Mouse (Mus musculus) E14TG2a.4 (cell line): ENCODE results near the gene Olfr1416.

Experiments
- H3K27me3 ChIP-seq: 2 replicates; pipeline ENCODE4 v1.6.1; 2014; ENCODE audit warnings: low read length, control low read depth; ENCODE audit not compliant: insufficient read depth
- H3K36me3 ChIP-seq: 2 replicates; pipeline ENCODE4 v1.6.1; 2014; ENCODE audit warnings: low read length, control low read depth; ENCODE audit not compliant: insufficient read depth
- H3K4me1 ChIP-seq: replicated peaks from 2 replicates; pipeline ENCODE4 v1.6.1; 2014; ENCODE audit warnings: low read depth, low read length, control low read depth
- H3K4me3 ChIP-seq: replicated peaks from 2 replicates; pipeline ENCODE4 v1.5.1; 2014; ENCODE audit warnings: mild to moderate bottlenecking, low read length
- H3K9me3 ChIP-seq: 2 replicates; pipeline ENCODE4 v1.6.1; 2014; ENCODE audit warnings: low read length, control low read depth
- CTCF ChIP-seq: conservative IDR thresholded peaks from 2 replicates; pipeline ENCODE4 v1.5.1; 2014; ENCODE audit warnings: low read length
- NANOG ChIP-seq: IDR thresholded peaks from 2 replicates; pipeline ENCODE4 v1.6.1; 2014; ENCODE audit warnings: borderline replicate concordance, low read length, mixed read lengths
- POU5F1 ChIP-seq: IDR thresholded peaks from 2 replicates; pipeline ENCODE4 v1.6.1; 2014; ENCODE audit warnings: low read length, borderline replicate concordance

Gene Olfr1416

GRCm38 (mm10) chr1:92473165-92474041, 11.5 kb downstream of the Olfr1416 start, which contains the start of gene Ndufa10:
TSS of gene Ndufa10 (minus strand) at chr1:92473860.
- Histone ChIP-seq H3K9me3 (no peaks in the 10 kb centered on the region), H3K36me3 (peaks cover 33% of the 10 kb centered on the region), H3K4me1 (peaks cover 19% of the 10 kb centered on the region), H3K27me3 (no peaks in the 10 kb centered on the region), H3K4me3 (peak within 1 kb of the TSS; percentile 99)
- TF ChIP-seq POU5F1 (no peak), NANOG (no peak), CTCF (no peak)

- no peak for TF ChIP-seq POU5F1
- no peak for TF ChIP-seq NANOG
- no peak for TF ChIP-seq CTCF
These were observed 16.0 kb downstream of the Olfr1416 start for GRCm38 (mm10) chr1:92468891-92469290.

GRCm38 (mm10) chr1:92458416-92458815, 26.5 kb downstream of the Olfr1416 start:
- TF ChIP-seq NANOG (no peak), CTCF (no peak), POU5F1 (no peak)
- Histone ChIP-seq H3K27me3 (no peaks in the 10 kb centered on the region), H3K9me3 (peaks cover 9% of the 10 kb centered on the region), H3K4me3 (no peak overlapping the region), H3K4me1 (no peaks in the 10 kb centered on the region), H3K36me3 (peaks cover 94% of the 10 kb centered on the region)

More at GRCm38 (mm10) chr1:92468891-92469290, 16.0 kb downstream of the Olfr1416 start:
- no peaks in the 10 kb centered on the region for H3K9me3 ChIP-seq
- no peaks in the 10 kb centered on the region for H3K27me3 ChIP-seq
- H3K36me3 ChIP-seq: peaks cover 78% of the 10 kb centered on the region
- no peak overlapping the region for H3K4me3 ChIP-seq
- H3K4me1 ChIP-seq: peaks cover 10% of the 10 kb centered on the region

- no peaks in the 10 kb centered on the region for H3K27me3 ChIP-seq
- TF ChIP-seq CTCF: no peak
- TF ChIP-seq POU5F1: no peak
- no peak for TF ChIP-seq NANOG
These were observed 27.2 kb downstream of the Olfr1416 start for GRCm38 (mm10) chr1:92457758-92458157.

GRCm38 (mm10) chr1:92453751-92454445, 31.0 kb downstream of the Olfr1416 start:
- Histone ChIP-seq H3K4me1 (no peaks in the 10 kb centered on the region), H3K4me3 (no peak overlapping the region), H3K9me3 (peaks cover 9% of the 10 kb centered on the region), H3K36me3 (peaks cover 94% of the 10 kb centered on the region), H3K27me3 (no peaks in the 10 kb centered on the region)
- TF ChIP-seq CTCF: peak; percentile 54
- TF ChIP-seq POU5F1: no peak

More at GRCm38 (mm10) chr1:92457758-92458157, 27.2 kb downstream of the Olfr1416 start:
- peaks cover 9% of the 10 kb centered on the region for H3K9me3 ChIP-seq
- no peaks in the 10 kb centered on the region for H3K4me1 ChIP-seq
- peaks cover 94% of the 10 kb centered on the region for H3K36me3 ChIP-seq
- H3K4me3 ChIP-seq: no peak overlapping the region

- Histone ChIP-seq H3K4me3 (no peak overlapping the region), H3K9me3 (no peaks in the 10 kb centered on the region), H3K4me1 (peaks cover 4% of the 10 kb centered on the region; the same call in 1 of the 2 replicates), H3K27me3 (no peaks in the 10 kb centered on the region), H3K36me3 (peaks cover 100% of the 10 kb centered on the region)
- TF ChIP-seq NANOG: no peak
- TF ChIP-seq POU5F1: no peak
- no peak for TF ChIP-seq CTCF
These were observed 36.6 kb downstream of the Olfr1416 start for GRCm38 (mm10) chr1:92448293-92448692.

- Histone ChIP-seq H3K4me1 (peaks cover 47% of the 10 kb centered on the region), H3K36me3 (peaks cover 85% of the 10 kb centered on the region), H3K9me3 (no peaks in the 10 kb centered on the region), H3K27me3 (no peaks in the 10 kb centered on the region), H3K4me3 (no peak overlapping the region)
- TF ChIP-seq NANOG: no peak
- TF ChIP-seq POU5F1: no peak
These were observed 43.4 kb downstream of the Olfr1416 start for GRCm38 (mm10) chr1:92441453-92442063.

- no peaks in the 10 kb centered on the region for H3K27me3 ChIP-seq
- no peaks in the 10 kb centered on the region for H3K9me3 ChIP-seq
- TF ChIP-seq CTCF: no peak
- no peak for TF ChIP-seq POU5F1
- TF ChIP-seq NANOG: no peak
- peaks cover 72% of the 10 kb centered on the region for H3K36me3 ChIP-seq
- no peak overlapping the region for H3K4me3 ChIP-seq
- H3K4me1 ChIP-seq: peaks cover 59% of the 10 kb centered on the region
These were observed 44.7 kb downstream of the Olfr1416 start for GRCm38 (mm10) chr1:92440066-92440750.
